Mouse (Mus musculus) regulatory T cell (primary cell): ENCODE results near the gene Gfod1.

Experiments
- in situ Hi-C: fragments of 300-600 bp; cut with MboI, MseI; formaldehyde crosslinking; loops from one replicate; pipeline ENCODE4 v1.15.1; 2025; ENCODE audit warnings: high pct_unique_total_duplicates

Gfod1 gene

DNA sequence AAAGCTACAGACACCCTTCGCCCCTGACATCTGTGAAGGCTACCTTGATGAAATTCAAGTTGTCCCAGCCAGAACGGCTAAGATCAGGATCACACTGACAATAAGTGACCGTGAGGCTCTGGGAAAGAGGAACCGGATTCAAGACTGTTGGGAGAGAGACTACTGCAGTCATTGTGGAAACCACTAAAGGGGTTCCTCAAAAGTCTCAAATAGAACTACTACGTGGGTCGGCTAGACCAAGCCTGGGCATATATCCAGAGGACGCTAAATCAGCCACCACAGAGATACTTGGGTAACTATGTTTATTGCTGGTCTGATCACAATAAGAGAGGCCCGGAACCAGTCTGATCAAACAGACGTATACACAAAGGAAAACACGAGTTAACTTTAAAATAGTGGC is 37.6 kb downstream of the Gfod1 start:
- in situ Hi-C loops: no loop called here

DNA sequence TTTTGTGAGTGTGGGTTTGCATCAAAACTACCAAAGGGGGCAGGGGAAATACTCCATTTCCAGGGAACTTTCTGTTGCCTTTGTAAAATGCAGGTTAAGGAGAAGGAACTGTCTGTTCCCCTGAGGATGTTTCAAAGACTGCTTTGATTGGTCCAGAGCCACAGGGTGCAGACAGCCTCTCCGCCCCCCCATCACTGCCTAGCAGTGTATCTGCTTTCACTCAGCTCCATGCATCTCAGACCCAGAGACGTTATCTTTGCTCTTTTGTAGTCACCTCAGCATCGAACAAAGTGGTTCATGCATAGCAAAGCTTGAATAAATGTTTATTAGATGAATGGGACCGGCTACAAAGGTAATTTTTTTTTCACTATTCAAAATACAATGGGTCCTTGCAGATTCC is 38.9 kb downstream of the Gfod1 start:
- in situ Hi-C loops: no loop called here

DNA sequence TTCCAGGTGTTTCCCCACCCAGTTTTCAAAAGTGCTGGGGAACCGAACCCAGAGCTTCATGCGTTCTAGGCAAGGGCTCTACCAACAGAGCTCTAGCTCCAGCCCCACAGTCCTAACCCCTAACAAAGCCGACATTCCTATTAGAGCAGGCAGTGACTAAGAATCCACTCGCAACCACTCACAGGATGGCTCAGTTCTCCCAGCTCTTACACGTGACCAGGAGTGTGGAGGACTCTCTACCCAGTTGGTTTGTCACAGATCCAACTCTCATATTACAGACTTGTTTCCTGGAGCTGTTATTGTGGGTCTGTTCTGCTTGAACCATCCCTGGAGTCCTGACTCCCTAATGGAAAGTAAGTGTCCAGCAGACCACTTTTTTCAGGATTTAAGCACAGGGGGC is 40.3 kb downstream of the Gfod1 start:
- in situ Hi-C loops: no loop called here

GRCm38 (mm10) chr13:43262114-43262739 is 41.7 kb downstream of the Gfod1 start:
- in situ Hi-C loops: no loop called here

- in situ Hi-C loops: no loop called here
Measured at GRCm38 (mm10) chr13:43261287-43261686, 42.7 kb downstream of the Gfod1 start.

GRCm38 (mm10) chr13:43260731-43261130 is 43.2 kb downstream of the Gfod1 start:
- in situ Hi-C loops: no loop called here

DNA sequence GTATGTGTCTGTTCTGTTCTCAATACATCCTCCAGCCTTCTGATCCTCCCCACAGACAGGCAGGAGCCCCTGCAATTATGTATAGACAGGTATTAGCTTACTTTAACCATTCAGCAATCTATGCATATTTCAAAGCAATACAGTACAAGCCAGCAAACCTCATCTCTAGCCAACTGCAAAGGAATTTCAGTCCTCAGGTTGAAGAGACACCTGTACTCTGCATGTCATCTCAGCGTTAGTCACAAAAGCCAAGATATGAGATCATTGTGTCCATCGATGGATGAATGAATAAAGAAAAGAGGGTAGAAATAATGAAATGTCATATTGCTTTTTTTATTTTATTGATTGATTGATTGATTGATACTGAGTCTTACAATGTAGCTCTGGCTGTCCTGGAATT is 47.5 kb downstream of the Gfod1 start:
- in situ Hi-C loops: loop anchor here (10.0 kb wide), 1 partner anchor 138 kb away; the partner anchor contains the start of gene Nol7

GRCm38 (mm10) chr13:43253526-43253925 is 50.4 kb downstream of the Gfod1 start:
- in situ Hi-C loops: loop anchor here (5.0 to 10.0 kb wide), 3 partner anchors 36 to 141 kb away; partner anchors contain the start of gene Nol7

- in situ Hi-C loops: loop anchor here (5.0 to 10.0 kb wide), 3 partner anchors 35 to 143 kb away; partner anchors contain the start of gene Nol7
Measured at GRCm38 (mm10) chr13:43252105-43252790, 51.7 kb downstream of the Gfod1 start.

- in situ Hi-C loops: loop anchor here (5.0 to 10.0 kb wide), 3 partner anchors 34 to 143 kb away; partner anchors contain the start of gene Nol7
Measured at GRCm38 (mm10) chr13:43251391-43251790, 52.6 kb downstream of the Gfod1 start.

DNA sequence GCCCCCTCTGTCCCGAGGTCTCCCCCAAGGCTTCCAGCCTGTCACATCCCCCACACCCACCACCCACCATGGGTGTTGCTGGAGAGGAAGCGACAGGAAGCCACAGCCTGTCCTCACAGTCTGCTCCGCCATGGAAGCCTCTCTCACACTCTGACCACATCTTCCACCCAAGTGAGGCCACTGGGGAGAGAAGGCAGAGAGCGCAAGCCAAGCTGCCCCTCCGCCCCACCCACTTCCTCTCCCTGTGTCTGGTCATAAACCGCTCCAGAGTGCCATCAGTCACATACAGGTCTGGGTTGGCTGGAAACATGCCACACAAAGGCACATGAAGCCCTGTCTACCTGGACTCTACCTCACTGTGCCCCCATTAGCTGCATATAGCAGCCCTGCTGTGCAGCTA is 53.3 kb downstream of the Gfod1 start:
- in situ Hi-C loops: loop anchor here (5.0 to 10.0 kb wide), 3 partner anchors 33 to 144 kb away; partner anchors contain the start of gene Nol7

DNA sequence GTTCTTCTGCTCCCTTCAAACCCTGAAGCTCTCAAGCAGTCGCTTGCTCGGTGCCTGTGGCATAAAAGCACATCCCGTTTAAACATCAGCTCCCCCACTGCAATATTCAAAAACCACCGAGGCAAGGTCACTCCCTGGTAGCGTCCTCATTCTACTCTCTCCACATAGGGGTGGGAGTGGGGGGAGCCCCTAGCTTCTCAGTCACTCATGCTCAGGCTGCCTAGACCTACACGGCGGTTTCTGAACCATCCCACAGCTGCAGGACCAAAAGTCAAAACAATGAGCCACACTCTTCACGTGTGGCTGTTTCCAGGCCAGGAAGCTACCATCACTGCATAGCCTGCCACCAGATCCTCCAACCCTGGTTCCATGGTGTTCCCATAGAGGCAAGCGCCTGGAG is 53.9 kb downstream of the Gfod1 start:
- in situ Hi-C loops: loop anchor here (5.0 to 10.0 kb wide), 3 partner anchors 33 to 145 kb away; partner anchors contain the start of gene Nol7

DNA sequence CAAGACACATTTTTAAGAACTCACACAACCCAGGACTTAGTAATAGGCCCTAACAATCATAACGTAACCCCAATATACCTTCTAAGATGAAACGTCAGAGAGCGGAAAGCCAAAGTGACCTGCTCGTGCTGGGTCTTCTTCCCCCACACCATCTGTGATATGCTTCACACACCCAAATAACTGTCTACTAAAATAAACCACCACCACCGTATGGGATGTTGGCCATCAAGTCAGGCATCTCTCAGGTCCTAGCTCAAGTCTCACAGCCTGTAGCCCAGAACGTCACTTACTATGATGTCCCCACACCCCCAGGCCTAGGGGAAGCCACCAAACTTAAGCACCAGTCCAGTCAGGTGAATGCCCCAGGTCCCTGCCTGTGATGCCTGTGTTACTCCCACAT is 55.6 kb downstream of the Gfod1 start:
- in situ Hi-C loops: loop anchor here (10.0 kb wide), 1 partner anchor 1154 kb away; no protein-coding TSS in a partner anchor

DNA sequence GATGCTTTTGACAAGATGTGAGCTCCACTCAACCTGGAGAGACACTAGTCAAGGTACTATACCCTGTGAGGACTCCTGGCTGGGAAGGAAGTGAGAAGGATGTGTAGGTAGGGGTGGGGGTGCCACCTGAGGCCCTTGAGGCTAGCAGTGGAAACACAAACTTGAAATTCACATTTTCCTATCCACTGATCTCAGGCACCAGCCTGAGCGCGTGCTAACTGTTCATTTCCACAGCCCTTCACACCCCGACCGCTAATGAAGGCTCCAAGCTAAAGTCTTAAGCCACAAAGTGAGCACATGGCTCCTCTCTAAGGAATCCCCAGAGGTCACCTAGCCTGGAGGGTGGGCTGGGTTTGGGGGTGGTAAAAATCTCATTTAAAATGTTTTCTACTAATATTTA is 57.1 kb downstream of the Gfod1 start:
- in situ Hi-C loops: loop anchor here (10.0 kb wide), 1 partner anchor 1152 kb away; no protein-coding TSS in a partner anchor

- in situ Hi-C loops: loop anchor here (10.0 kb wide), 1 partner anchor 1149 kb away; no protein-coding TSS in a partner anchor
Measured at GRCm38 (mm10) chr13:43243793-43244192, 60.2 kb downstream of the Gfod1 start.

DNA sequence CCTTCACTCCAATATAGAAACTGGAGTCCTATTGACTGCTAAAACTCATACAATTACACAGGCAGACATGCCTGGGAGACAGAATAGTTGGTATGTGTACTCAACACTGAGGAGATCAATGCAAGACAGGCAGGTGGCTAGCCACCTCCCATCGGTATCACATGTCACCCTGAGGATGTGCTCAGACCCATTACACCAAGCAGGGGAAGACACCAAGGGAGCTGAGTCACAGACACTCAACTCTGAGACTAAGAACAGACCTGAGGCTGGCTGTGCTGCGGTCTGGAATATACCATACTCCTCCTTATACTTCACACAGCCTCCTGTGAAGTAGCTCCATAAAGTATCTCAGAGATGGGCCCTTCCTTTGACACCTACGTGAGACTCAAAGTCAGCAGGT is 60.7 kb downstream of the Gfod1 start:
- in situ Hi-C loops: loop anchor here (10.0 kb wide), 1 partner anchor 1148 kb away; no protein-coding TSS in a partner anchor

- in situ Hi-C loops: loop anchor here (10.0 kb wide), 1 partner anchor 1147 kb away; no protein-coding TSS in a partner anchor
Measured at GRCm38 (mm10) chr13:43241750-43242149, 62.2 kb downstream of the Gfod1 start.

- in situ Hi-C loops: loop anchor here (10.0 kb wide), 1 partner anchor 1146 kb away; no protein-coding TSS in a partner anchor
Measured at GRCm38 (mm10) chr13:43241069-43241468, 62.9 kb downstream of the Gfod1 start.

- in situ Hi-C loops: loop anchor here (10.0 kb wide), 2 partner anchors 55 to 1145 kb away; no protein-coding TSS in a partner anchor
Measured at GRCm38 (mm10) chr13:43239790-43240216, 64.2 kb downstream of the Gfod1 start.

DNA sequence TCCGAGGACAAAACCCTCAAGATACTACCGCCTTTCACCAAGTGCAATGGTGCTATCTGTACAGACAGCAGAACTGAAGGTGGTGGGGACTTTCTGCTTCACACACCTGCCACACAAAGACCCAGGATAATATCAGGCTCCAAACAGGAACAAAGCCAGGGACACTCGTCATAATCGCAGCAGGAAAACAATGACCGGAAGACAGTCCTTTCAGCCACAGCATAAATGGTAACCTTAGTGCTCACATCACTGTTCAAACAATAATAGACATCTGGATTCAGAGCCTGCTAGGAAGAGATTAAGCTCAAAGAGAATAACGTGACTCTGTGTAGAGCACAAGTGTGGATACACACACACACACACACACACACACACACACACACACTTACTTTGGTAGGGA is 67.3 kb downstream of the Gfod1 start:
- in situ Hi-C loops: loop anchor here (10.0 kb wide), 1 partner anchor 58 kb away; no protein-coding TSS in a partner anchor

GRCm38 (mm10) chr13:43235982-43236381 is 68.0 kb downstream of the Gfod1 start:
- in situ Hi-C loops: loop anchor here (10.0 kb wide), 1 partner anchor 59 kb away; no protein-coding TSS in a partner anchor

GRCm38 (mm10) chr13:43235586-43235910 is 68.4 kb downstream of the Gfod1 start:
- in situ Hi-C loops: loop anchor here (10.0 kb wide), 1 partner anchor 59 kb away; no protein-coding TSS in a partner anchor
